Mouse (Mus musculus) limb, embryonic 14.5 days (tissue): Measurements from ENCODE around the gene Vps33b. TPM values are rescaled to one million over a fixed set of nuclear protein-coding genes. Genes with fewer than 3 reads are reported as not detected.

Experiments
- ATAC-seq: fragments of 200-750 bp; cut with Nextera tagmentation; 2 replicates; pipeline ENCODE4 v1.8.0; 2017; ENCODE audit warnings: low read depth, moderate number of reproducible peaks, moderate TSS enrichment; ENCODE audit not compliant: low FRiP score
- DNase-seq: peaks from one replicate; pipeline ENCODE4 v3.0.0-alpha.2; 2015; ENCODE audit warnings: low spot score
- H3K27ac ChIP-seq: fragments of 300-500 bp; sonication (generic); replicated peaks from 2 replicates; pipeline ENCODE4 v1.5.1; 2014; ENCODE audit warnings: low read depth, mild to moderate bottlenecking, low read length, moderate library complexity, mixed read lengths
- H3K27me3 ChIP-seq: fragments of 300-500 bp; sonication (generic); 2 replicates; pipeline ENCODE4 v1.6.1; 2014; ENCODE audit warnings: low read length, mixed read lengths; ENCODE audit not compliant: control insufficient read depth, insufficient read depth
- H3K36me3 ChIP-seq: fragments of 300-500 bp; sonication (generic); 2 replicates; pipeline ENCODE4 v1.6.1; 2014; ENCODE audit warnings: mild to moderate bottlenecking, low read length, moderate library complexity, mixed read lengths; ENCODE audit not compliant: control insufficient read depth, insufficient read depth
- H3K4me1 ChIP-seq: fragments of 300-500 bp; sonication (generic); 2 replicates; pipeline ENCODE4 v1.6.1; 2014; ENCODE audit warnings: antibody characterized with exemption, low read length, mixed read lengths; ENCODE audit not compliant: control insufficient read depth, insufficient read depth
- H3K4me2 ChIP-seq: fragments of 300-500 bp; sonication (generic); replicated peaks from 2 replicates; pipeline ENCODE4 v1.6.1; 2014; ENCODE audit warnings: low read depth, mild to moderate bottlenecking, low read length, moderate library complexity; ENCODE audit not compliant: severe bottlenecking
- H3K4me3 ChIP-seq: fragments of 300-500 bp; sonication (generic); replicated peaks from 2 replicates; pipeline ENCODE4 v1.5.1; 2014; ENCODE audit warnings: low read length
- H3K9ac ChIP-seq: fragments of 300-500 bp; sonication (generic); 2 replicates; pipeline ENCODE4 v1.6.1; 2014; ENCODE audit warnings: mild to moderate bottlenecking, low read depth, low read length, moderate library complexity; ENCODE audit not compliant: severe bottlenecking
- H3K9me3 ChIP-seq: fragments of 300-500 bp; sonication (generic); 2 replicates; pipeline ENCODE4 v1.6.1; 2016; ENCODE audit warnings: low read length; ENCODE audit not compliant: control insufficient read depth
- POLR2A ChIP-seq: fragments of 200-500 bp; IDR thresholded peaks from 2 replicates; pipeline ENCODE4 v1.8.0; 2012; ENCODE audit warnings: inconsistent platforms, mild to moderate bottlenecking, moderate library complexity, borderline replicate concordance; ENCODE audit not compliant: insufficient read depth, insufficient read length; ENCODE audit errors: extremely low read depth
- WGBS: fragments of 180-500 bp; shearing (Covaris S2); extraction: QIAGEN DNeasy Blood & Tissue Kit; methylation state at CpG from one replicate; pipeline ENCODE4 v1.1.7; 2014; 5-methylcytosine and 5-hydroxymethylcytosine counted together
- polyA plus RNA-seq, 2 experiments: library from polyadenylated mRNA; depleted of rRNA in 1 of 2; stranded (reverse) in 1 of 2; unstranded in 1 of 2; fragments of >200 nt; fragmentation: Nextera tagmentation in 1 of 2; extraction: Ambion mirVana in 1 of 2; gene quantifications; 2 replicates each; pipeline versions ENCODE4 v1.2.1 to v1.2.3; 2012 to 2014

The Vps33b gene
- polyA plus RNA-seq, 2 experiments, result 8.6 to 17.0 TPM

- no peak overlapping the region for H3K9ac ChIP-seq
- ATAC-seq, result no peak
- H3K4me1 ChIP-seq, result no peaks in the 10 kb centered on the region
- H3K9me3 ChIP-seq, result no peaks in the 10 kb centered on the region
- 69% methylated on average over 2 of the region's 2 CpGs for WGBS
- no peak overlapping the region for H3K4me3 ChIP-seq
- H3K36me3 ChIP-seq, result no peaks in the 10 kb centered on the region
- H3K27ac ChIP-seq, result no peak overlapping the region
- H3K4me2 ChIP-seq, result no peak overlapping the region
- no peak for DNase-seq
- TF ChIP-seq POLR2A, result no peak
- no peaks in the 10 kb centered on the region for H3K27me3 ChIP-seq
These were observed 13.5 kb upstream of the Vps33b start for GRCm38 (mm10) chr7:80255981-80256380.

- ATAC-seq (no peak), DNase-seq (no peak)
- Histone ChIP-seq H3K9ac (no peak overlapping the region), H3K9me3 (no peaks in the 10 kb centered on the region), H3K27me3 (no peaks in the 10 kb centered on the region), H3K27ac (no peak overlapping the region), H3K4me2 (no peak overlapping the region), H3K36me3 (no peaks in the 10 kb centered on the region), H3K4me3 (no peak overlapping the region), H3K4me1 (no peaks in the 10 kb centered on the region)
- TF ChIP-seq POLR2A, result no peak
- WGBS, result 53% methylated on average over 2 of the region's 2 CpGs
These were observed 11.7 kb upstream of the Vps33b start for GRCm38 (mm10) chr7:80257706-80258105.

- WGBS, result 25% methylated on average over 40 of the region's 40 CpGs
- TF ChIP-seq POLR2A, result peak; percentile 79; the same call in 1 of the 2 replicates
- no peaks in the 10 kb centered on the region for H3K27me3 ChIP-seq
- peaks cover 19% of the 10 kb centered on the region for H3K36me3 ChIP-seq
- peak within 1 kb of the TSS; percentile 48 for H3K4me2 ChIP-seq
- peak within 1 kb of the TSS; percentile 81 for H3K27ac ChIP-seq
- H3K9ac ChIP-seq, result peak within 1 kb of the TSS; percentile 75
- ATAC-seq (peak; percentile 93), DNase-seq (peak; percentile 92)
- H3K9me3 ChIP-seq, result no peaks in the 10 kb centered on the region
- H3K4me1 ChIP-seq, result no peaks in the 10 kb centered on the region
- peak within 1 kb of the TSS; percentile 94 for H3K4me3 ChIP-seq
These were observed 8.7 kb upstream of the Vps33b start, which contains the start of gene Ngrn for GRCm38 (mm10) chr7:80260625-80261371. Gene Ngrn, plus strand, starts transcription at chr7:80261215.

GRCm38 (mm10) chr7:80261372-80261990, 8.0 kb upstream of the Vps33b start:
- no peak for DNase-seq
- Histone ChIP-seq H3K4me1 (no peaks in the 10 kb centered on the region), H3K9ac (peak overlapping the region; percentile 75), H3K36me3 (peaks cover 25% of the 10 kb centered on the region), H3K9me3 (no peaks in the 10 kb centered on the region), H3K4me3 (peak overlapping the region; percentile 94), H3K27me3 (no peaks in the 10 kb centered on the region), H3K4me2 (peak overlapping the region; percentile 48), H3K27ac (peak overlapping the region; percentile 81)
- ATAC-seq, result no peak; the same call in 1 of the 2 replicates
- under 1% methylated on average over 32 of the region's 32 CpGs for WGBS
- no peak for TF ChIP-seq POLR2A

- H3K4me2 ChIP-seq, result no peak overlapping the region
These were observed 4.8 kb upstream of the Vps33b start for GRCm38 (mm10) chr7:80264606-80265005.

More at GRCm38 (mm10) chr7:80264606-80265005, 4.8 kb upstream of the Vps33b start:
- DNase-seq (no peak), ATAC-seq (no peak)
- Histone ChIP-seq H3K27ac (no peak overlapping the region), H3K4me3 (no peak overlapping the region), H3K4me1 (peaks cover 8% of the 10 kb centered on the region; the same call in 1 of the 2 replicates), H3K27me3 (no peaks in the 10 kb centered on the region), H3K9me3 (no peaks in the 10 kb centered on the region), H3K9ac (no peak overlapping the region), H3K36me3 (peaks cover 31% of the 10 kb centered on the region)
- no peak for TF ChIP-seq POLR2A
- WGBS, result 91% methylated on average over 12 of the region's 12 CpGs
